Mouse (Mus musculus) midbrain, embryonic 14.5 days (tissue): ENCODE measurements at regions not wholly inside any gene's neighbourhood (a gene's known extent, or its start where the extent isn't known, plus 50 kb on each side); places are given as distances from the start of the nearest gene placed in this dataset.
"Not testable (repeated sequence)": the region's sequence is repeated elsewhere in the genome, so short reads cannot be mapped to it uniquely, and the experiment has no call there.

ENCODE experiments used
- ATAC-seq: fragments of 200-750 bp; cut with Nextera tagmentation; 2 replicates; pipeline ENCODE4 v1.8.0; 2017; ENCODE audit warnings: moderate number of reproducible peaks, moderate library complexity; ENCODE audit not compliant: low FRiP score, low TSS enrichment
- DNase-seq: peaks from one replicate; pipeline ENCODE4 v3.0.0-alpha.2; 2015
- H3K27ac ChIP-seq: fragments of 300-500 bp; sonication (generic); replicated peaks from 2 replicates; pipeline ENCODE4 v1.5.1; 2014; ENCODE audit warnings: mild to moderate bottlenecking, low read depth, low read length, moderate library complexity
- H3K27me3 ChIP-seq: fragments of 300-500 bp; sonication (generic); 2 replicates; pipeline ENCODE4 v1.6.1; 2014; ENCODE audit warnings: low read length, control low read depth, mixed read lengths; ENCODE audit not compliant: control insufficient read depth, insufficient read depth
- H3K36me3 ChIP-seq: fragments of 300-500 bp; sonication (generic); 2 replicates; pipeline ENCODE4 v1.6.1; 2014; ENCODE audit warnings: low read length, control low read depth; ENCODE audit not compliant: control insufficient read depth, insufficient read depth
- H3K4me1 ChIP-seq: fragments of 300-500 bp; sonication (generic); 2 replicates; pipeline ENCODE4 v1.6.1; 2014; ENCODE audit warnings: mild to moderate bottlenecking, antibody characterized with exemption, low read length, control low read depth; ENCODE audit not compliant: control insufficient read depth, insufficient read depth
- H3K4me2 ChIP-seq: fragments of 300-500 bp; sonication (generic); 2 replicates; pipeline ENCODE4 v1.6.1; 2014; ENCODE audit warnings: mild to moderate bottlenecking, low read length, moderate library complexity
- H3K4me3 ChIP-seq: fragments of 300-500 bp; sonication (generic); replicated peaks from 2 replicates; pipeline ENCODE4 v1.5.1; 2014; ENCODE audit warnings: low read depth, low read length
- H3K9ac ChIP-seq: fragments of 300-500 bp; sonication (generic); replicated peaks from 2 replicates; pipeline ENCODE4 v1.6.1; 2014; ENCODE audit warnings: mild to moderate bottlenecking, low read length, moderate library complexity
- H3K9me3 ChIP-seq: fragments of 300-500 bp; sonication (generic); 2 replicates; pipeline ENCODE4 v1.6.1; 2016; ENCODE audit warnings: low read length, control low read depth, mixed read lengths; ENCODE audit not compliant: control insufficient read depth
- WGBS: fragments of 180-500 bp; shearing (Covaris S2); extraction: QIAGEN DNeasy Blood & Tissue Kit; methylation state at CpG from one replicate; pipeline ENCODE4 v1.1.7; 2014; 5-methylcytosine and 5-hydroxymethylcytosine counted together

DNA sequence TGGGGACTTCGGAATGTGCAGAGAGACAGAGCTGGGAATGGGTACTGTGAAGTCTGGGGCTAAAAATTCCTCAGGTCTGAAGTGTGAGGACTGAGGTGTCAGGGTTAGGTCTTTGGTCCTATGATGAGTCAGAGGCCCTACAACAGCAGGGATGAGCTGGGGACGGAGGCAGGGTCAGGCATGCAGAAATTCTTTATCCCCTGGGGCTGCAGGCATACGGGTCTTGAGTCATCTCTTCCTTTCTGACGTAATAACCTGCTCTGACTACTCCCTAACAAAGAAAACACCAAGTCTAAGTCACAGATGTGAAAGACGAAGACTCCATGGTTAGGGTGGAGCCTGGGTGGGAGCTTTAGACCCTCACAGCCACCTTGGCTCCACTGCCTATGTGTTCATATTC, 185.6 kb upstream of the Serp2 start:
- H3K9ac ChIP-seq, result no peak overlapping the region
- no peaks in the 10 kb centered on the region for H3K9me3 ChIP-seq
- H3K27me3 ChIP-seq, result no peaks in the 10 kb centered on the region
- H3K4me1 ChIP-seq, result no peaks in the 10 kb centered on the region
- 86% methylated on average over 5 of the region's 5 CpGs for WGBS
- no peaks in the 10 kb centered on the region for H3K36me3 ChIP-seq
- no peak for DNase-seq
- no peak overlapping the region for H3K27ac ChIP-seq
- ATAC-seq, result no peak
- H3K4me3 ChIP-seq, result no peak overlapping the region
- H3K4me2 ChIP-seq, result no peak overlapping the region

- DNase-seq (peak; percentile 65), ATAC-seq (peak; percentile 58; the same call in 1 of the 2 replicates)
- WGBS, result 64% methylated on average over 25 of the region's 25 CpGs
- Histone ChIP-seq H3K27me3 (no peaks in the 10 kb centered on the region), H3K27ac (no peak overlapping the region), H3K36me3 (no peaks in the 10 kb centered on the region), H3K4me2 (no peak overlapping the region), H3K4me3 (no peak overlapping the region), H3K9ac (no peak overlapping the region), H3K4me1 (0 out of 2 replicates have a peak, but pooled peaks cover under 1% of the 10 kb centered on the region), H3K9me3 (no peaks in the 10 kb centered on the region)
These were observed 183.3 kb upstream of the Serp2 start for GRCm38 (mm10) chr14:76739836-76740597.

DNA sequence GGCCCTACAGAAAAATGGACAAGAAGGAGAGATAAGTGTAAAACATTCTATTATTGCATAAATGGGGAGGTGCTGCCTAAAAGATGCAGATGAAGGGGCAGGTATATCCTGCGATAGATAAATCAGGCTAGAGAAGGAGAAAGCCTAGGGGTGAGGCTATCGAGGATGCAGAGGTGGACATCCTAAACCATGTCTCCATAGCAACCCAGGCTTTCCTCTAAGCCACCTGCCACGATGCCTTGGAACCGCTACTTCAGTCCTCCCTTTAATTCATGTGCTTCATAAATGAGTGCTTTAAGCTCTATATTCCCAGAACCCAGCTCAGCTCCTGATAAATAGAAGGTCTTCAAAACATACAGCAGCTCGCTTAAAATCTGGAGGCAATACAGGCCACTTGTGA, 179.3 kb upstream of the Serp2 start:
- Histone ChIP-seq H3K27ac (no peak overlapping the region), H3K4me2 (no peak overlapping the region), H3K9ac (no peak overlapping the region), H3K9me3 (no peaks in the 10 kb centered on the region), H3K27me3 (no peaks in the 10 kb centered on the region), H3K4me1 (peaks cover 5% of the 10 kb centered on the region; the same call in 1 of the 2 replicates), H3K36me3 (no peaks in the 10 kb centered on the region), H3K4me3 (no peak overlapping the region)
- no peak for ATAC-seq
- 62% methylated on average over 5 of the region's 5 CpGs for WGBS
- peak; percentile 53 for DNase-seq

DNA sequence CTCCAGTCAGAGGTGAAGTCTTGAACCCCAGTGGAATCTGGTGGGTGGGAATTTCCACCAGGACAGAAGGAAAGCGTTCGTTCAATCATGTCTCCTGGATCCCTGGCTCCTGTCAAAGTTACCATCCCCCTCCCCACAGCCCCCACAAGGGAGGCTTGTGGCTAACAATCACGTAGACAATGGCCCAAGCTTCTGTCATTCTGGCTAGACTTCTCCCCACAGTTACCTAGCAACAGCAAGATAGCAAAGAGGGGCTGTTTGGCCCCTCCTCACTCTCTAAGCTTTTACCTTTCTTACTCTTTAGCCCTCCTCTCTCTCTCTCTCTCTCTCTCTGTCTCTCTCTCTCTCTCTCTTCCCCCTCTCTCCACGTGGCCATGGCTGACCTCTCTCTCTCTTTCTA, 178.4 kb upstream of the Serp2 start:
- no peak overlapping the region for H3K4me2 ChIP-seq
- peaks cover 5% of the 10 kb centered on the region; the same call in 1 of the 2 replicates for H3K4me1 ChIP-seq
- DNase-seq (peak; percentile 70), ATAC-seq (no peak)
- H3K36me3 ChIP-seq, result no peaks in the 10 kb centered on the region
- H3K27me3 ChIP-seq, result no peaks in the 10 kb centered on the region
- H3K4me3 ChIP-seq, result no peak overlapping the region
- peak overlapping the region; percentile 49; the same call in 1 of the 2 replicates for H3K27ac ChIP-seq
- no peak overlapping the region for H3K9ac ChIP-seq
- no peaks in the 10 kb centered on the region for H3K9me3 ChIP-seq
- WGBS, result 15% methylated on average over 4 of the region's 4 CpGs

DNA sequence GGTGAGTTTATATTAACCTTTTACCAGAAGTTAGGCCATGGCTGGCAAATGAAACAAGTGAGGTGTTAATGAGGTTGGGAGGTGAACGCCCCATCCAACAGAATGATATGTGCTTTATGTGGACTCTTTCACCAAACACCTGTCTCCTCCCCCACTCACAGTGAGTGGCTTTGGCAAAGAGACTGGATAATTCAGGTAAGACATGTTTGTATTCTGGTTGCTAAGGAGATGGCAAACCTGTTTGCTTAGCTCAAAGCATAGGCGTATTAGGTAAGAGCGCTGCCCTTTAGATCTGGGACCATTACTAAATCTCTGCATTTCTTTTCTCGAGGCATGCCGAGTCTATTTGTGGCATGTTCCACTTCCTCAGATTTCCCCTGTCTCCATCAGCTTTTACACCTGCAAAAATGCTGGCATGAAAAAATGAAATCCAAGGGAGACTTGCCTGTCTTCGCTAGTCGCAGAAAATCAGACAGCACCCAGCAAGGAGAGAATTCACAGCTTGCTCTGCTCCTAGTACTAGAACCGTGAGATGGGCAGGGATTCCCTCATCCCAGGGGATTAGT, 176.7 kb upstream of the Serp2 start:
- Histone ChIP-seq H3K4me2 (no peak overlapping the region), H3K9me3 (no peaks in the 10 kb centered on the region), H3K9ac (no peak overlapping the region), H3K27me3 (no peaks in the 10 kb centered on the region), H3K4me3 (no peak overlapping the region), H3K36me3 (no peaks in the 10 kb centered on the region), H3K4me1 (peaks cover 5% of the 10 kb centered on the region; the same call in 1 of the 2 replicates), H3K27ac (no peak overlapping the region)
- 81% methylated on average over 8 of the region's 8 CpGs for WGBS
- DNase-seq, result peak; percentile 11
- ATAC-seq, result no peak

DNA sequence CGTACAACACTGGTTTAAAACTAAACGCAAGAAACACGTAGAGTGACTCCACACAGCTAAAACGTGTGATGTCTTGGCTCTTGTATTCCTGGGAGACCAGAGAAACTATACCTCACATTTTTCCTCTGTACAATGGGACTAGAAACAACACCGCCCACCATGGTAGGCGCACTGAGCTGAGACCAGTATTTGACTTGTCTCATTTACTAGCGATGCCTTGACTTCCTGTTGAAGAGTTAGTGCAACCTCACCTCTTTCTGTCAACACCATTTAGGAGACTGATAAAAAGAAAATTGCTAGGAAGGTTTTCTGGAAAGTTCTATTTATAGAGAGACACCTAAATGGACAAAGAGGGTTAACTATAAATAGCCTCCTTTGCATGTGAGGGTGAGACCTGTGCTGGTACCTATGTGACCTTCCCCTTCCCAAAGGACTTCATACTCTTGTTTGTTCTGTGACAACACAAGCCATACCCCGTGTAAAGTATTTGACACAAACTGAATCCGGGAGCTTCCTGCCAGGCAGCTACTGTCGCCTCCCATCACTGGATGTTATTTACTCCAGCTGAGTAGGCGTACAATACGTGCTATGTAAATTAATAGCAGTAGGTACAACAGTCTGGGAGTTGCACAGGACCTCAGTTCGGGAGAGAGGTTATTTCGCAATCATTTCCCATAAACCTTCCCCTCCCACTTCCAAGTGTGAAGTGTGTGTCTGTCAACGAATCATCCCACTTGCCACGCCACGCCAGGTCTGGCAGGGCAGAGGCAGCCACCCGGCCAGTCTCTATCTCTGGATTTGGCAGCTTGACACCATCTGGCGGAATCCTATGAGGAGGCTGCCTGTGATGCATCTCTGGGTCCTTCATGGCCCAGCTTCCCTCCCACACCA, 174.7 kb upstream of the Serp2 start:
- Histone ChIP-seq H3K4me1 (peaks cover 5% of the 10 kb centered on the region; the same call in 1 of the 2 replicates), H3K27me3 (no peaks in the 10 kb centered on the region), H3K9ac (no peak overlapping the region), H3K36me3 (no peaks in the 10 kb centered on the region), H3K4me2 (no peak overlapping the region), H3K27ac (no peak overlapping the region), H3K9me3 (no peaks in the 10 kb centered on the region), H3K4me3 (no peak overlapping the region)
- WGBS, result 93% methylated on average over 19 of the region's 19 CpGs
- ATAC-seq, result no peak
- DNase-seq, result no peak

DNA sequence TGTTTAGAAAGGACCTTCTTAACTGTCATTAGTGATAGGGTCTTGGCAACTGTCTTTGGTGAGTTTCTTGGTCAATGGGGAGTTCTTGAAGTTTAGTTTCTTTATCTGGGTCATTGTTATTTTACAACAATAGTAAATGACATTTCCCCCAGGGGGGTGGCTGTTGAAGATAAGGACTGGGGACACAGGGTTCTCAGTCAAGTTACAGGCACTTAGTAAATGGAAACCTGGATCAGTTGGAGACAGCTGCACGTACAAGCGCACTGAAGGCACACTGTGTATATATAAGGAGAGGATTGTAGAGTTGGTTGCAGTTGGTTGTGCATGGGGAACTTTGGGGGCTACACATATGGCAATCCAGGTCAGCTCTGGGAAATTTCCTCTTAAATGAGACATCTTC, 169.2 kb upstream of the Serp2 start:
- H3K36me3 ChIP-seq, result no peaks in the 10 kb centered on the region
- DNase-seq (no peak), ATAC-seq (no peak)
- WGBS, result 98% methylated on average over 2 of the region's 2 CpGs
- H3K9me3 ChIP-seq, result no peaks in the 10 kb centered on the region
- H3K9ac ChIP-seq, result no peak overlapping the region
- H3K4me3 ChIP-seq, result no peak overlapping the region
- no peaks in the 10 kb centered on the region for H3K27me3 ChIP-seq
- H3K4me1 ChIP-seq, result 0 out of 2 replicates have a peak, but pooled peaks cover 5% of the 10 kb centered on the region
- H3K4me2 ChIP-seq, result no peak overlapping the region
- H3K27ac ChIP-seq, result no peak overlapping the region

DNA sequence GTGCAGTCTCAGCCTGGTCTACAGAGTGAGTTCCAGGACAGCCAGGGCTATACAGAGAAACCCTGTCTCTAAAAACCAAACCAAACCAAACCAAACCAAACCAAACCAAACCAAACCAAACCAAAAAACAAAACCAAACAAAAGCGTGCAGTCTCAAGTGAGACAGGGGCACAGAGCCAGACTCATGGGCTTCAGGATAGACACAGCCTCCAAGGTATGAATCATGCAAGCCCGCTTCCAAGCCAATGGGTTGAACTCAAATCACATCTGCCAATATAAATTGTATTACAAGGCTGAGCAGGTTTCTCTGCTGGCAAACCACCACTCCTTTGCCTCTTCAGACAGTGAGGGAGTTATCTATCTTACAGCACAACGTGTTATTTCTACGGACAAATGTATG, 168.5 kb upstream of the Serp2 start:
- H3K36me3 ChIP-seq, H3K9me3 ChIP-seq, ATAC-seq, H3K4me1 ChIP-seq, DNase-seq, H3K27me3 ChIP-seq, H3K4me3 ChIP-seq, H3K9ac ChIP-seq, H3K27ac ChIP-seq, H3K4me2 ChIP-seq: not testable (repeated sequence)
- 92% methylated on average over 4 of the region's 4 CpGs for WGBS
